In the genomic region with DNA sequence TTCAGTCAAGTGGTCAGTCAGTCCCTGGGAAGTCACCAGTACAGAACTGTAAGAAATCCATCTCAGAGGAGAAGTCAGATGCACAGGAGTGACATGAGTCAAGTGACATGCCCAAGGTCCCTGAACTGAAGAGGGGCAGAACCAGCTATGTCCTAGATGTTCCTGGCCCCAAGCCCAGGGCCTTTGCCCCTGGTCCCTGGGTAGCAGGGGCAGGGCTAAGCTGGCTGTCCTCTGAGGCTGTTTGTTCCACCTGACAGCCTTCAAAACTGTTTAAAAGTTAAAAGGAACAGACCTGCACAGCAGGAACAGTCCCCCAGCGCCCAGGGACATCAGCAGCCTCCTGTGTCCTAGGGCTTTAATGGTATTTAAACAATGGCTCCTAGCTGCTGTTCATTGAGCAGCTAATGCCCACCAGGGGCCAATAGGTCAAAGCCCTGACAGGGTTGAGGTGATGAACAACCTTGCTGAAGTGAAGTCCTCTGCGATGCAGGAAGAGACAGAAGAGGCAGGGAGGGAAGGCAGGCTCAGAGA, we compare ENCODE assay signal across 12 mouse cellular contexts. TPM values are rescaled to one million over a fixed set of nuclear protein-coding genes. Genes with fewer than 3 reads are reported as not detected.
DNase-seq lines count a peak whose midpoint lies in the region; ATAC-seq lines count a peak whose summit lies in the region.
"Had no signal": no experiment of that assay in that cellular context is flagged by ENCODE, and none has a peak within 500 bp of the region (broad histone marks: within the 10 kb centered on the region; RNA-seq: fewer than 3 reads in every experiment).

No protein-coding gene starts in this region.

- no peak for ATAC-seq in midbrain, embryonic 12.5 days (ENCODE audit: low FRiP score, low read depth)
- no peak for ATAC-seq in midbrain, embryonic 14.5 days (ENCODE audit: low FRiP score, low TSS enrichment)
- ATAC-seq in cerebellum, adult (ENCODE audit: insufficient number of reproducible peaks, low FRiP score, low TSS enrichment): no peak
- ATAC-seq: midbrain, embryonic 13.5 days had no signal

- intact Hi-C loops in left cerebral cortex, postnatal 36 days (cut with DNase I): no loop called here

- WGBS in midbrain, embryonic 12.5 days: 7% methylated on average over 2 of the region's 2 CpGs
- WGBS in midbrain, embryonic 14.5 days: 6% methylated on average over 2 of the region's 2 CpGs

- H3K27me3 ChIP-seq in midbrain, embryonic 12.5 days: no peaks in the 10 kb centered on the region
- no peaks in the 10 kb centered on the region for H3K27me3 ChIP-seq in midbrain, embryonic 14.5 days (ENCODE audit: control insufficient read depth, insufficient read depth, low read length)
- H3K27me3 ChIP-seq: midbrain, embryonic 13.5 days had no signal

- no peak overlapping the region for H3K4me3 ChIP-seq in midbrain, embryonic 12.5 days
- H3K4me3 ChIP-seq in midbrain, embryonic 14.5 days (replicated peaks; ENCODE audit: low read depth, low read length): no peak overlapping the region
- H3K4me3 ChIP-seq: heart, embryonic 12.5 days; midbrain, embryonic 13.5 days had no signal

- H3K27ac ChIP-seq in midbrain, embryonic 12.5 days (replicated peaks): 0 out of 2 replicates have a peak overlapping the region, but pooled peaks have one; percentile 25
- H3K27ac ChIP-seq in midbrain, embryonic 14.5 days (replicated peaks; ENCODE audit: low read depth, low read length): no peak overlapping the region
- H3K27ac ChIP-seq: midbrain, embryonic 13.5 days had no signal

- H3K9ac ChIP-seq in midbrain, embryonic 12.5 days (replicated peaks): no peak overlapping the region; the same call in 1 of the 2 replicates
- no peak overlapping the region for H3K9ac ChIP-seq in midbrain, embryonic 14.5 days (replicated peaks; ENCODE audit: low read length)
- H3K9ac ChIP-seq: heart, embryonic 12.5 days; lung, embryonic 14.5 days; midbrain, embryonic 13.5 days had no signal

- H3K9me3 ChIP-seq in midbrain, embryonic 12.5 days: no peaks in the 10 kb centered on the region
- no peaks in the 10 kb centered on the region for H3K9me3 ChIP-seq in midbrain, embryonic 14.5 days (ENCODE audit: control insufficient read depth, low read length)
- H3K9me3 ChIP-seq: heart, embryonic 12.5 days; midbrain, embryonic 13.5 days had no signal

- peak; percentile 53 for DNase-seq in adrenal gland, adult 2 months
- DNase-seq in adrenal gland, postnatal 4 days (ENCODE audit: low spot score in 2 of 2): no peak
- DNase-seq in midbrain, embryonic 14.5 days: no peak
- peak; percentile 86 for DNase-seq in kidney, postnatal 14 days
- peak; percentile 38 for DNase-seq in yolk sac, embryonic 10.5 days (ENCODE audit: low spot score)
- no peak for DNase-seq in left cerebral cortex, postnatal 36 days (ENCODE audit: low spot score in 2 of 2)
- DNase-seq: cerebellum, postnatal 14 days; lung, embryonic 14.5 days had no signal

- no peak overlapping the region for H3K4me2 ChIP-seq in midbrain, embryonic 12.5 days (replicated peaks)
- H3K4me2 ChIP-seq in midbrain, embryonic 14.5 days (ENCODE audit: low read length): no peak overlapping the region
- H3K4me2 ChIP-seq: heart, embryonic 12.5 days; lung, embryonic 14.5 days; midbrain, embryonic 13.5 days had no signal

- H3K4me1 ChIP-seq in midbrain, embryonic 12.5 days: peaks cover 9% of the 10 kb centered on the region; the same call in 1 of the 2 replicates
- no peaks in the 10 kb centered on the region for H3K4me1 ChIP-seq in midbrain, embryonic 14.5 days (ENCODE audit: control insufficient read depth, insufficient read depth, low read length)

- no peaks in the 10 kb centered on the region for H3K36me3 ChIP-seq in midbrain, embryonic 12.5 days
- no peaks in the 10 kb centered on the region for H3K36me3 ChIP-seq in midbrain, embryonic 14.5 days (ENCODE audit: control insufficient read depth, insufficient read depth, low read length)
- H3K36me3 ChIP-seq: heart, embryonic 12.5 days; midbrain, embryonic 13.5 days had no signal

RNA-seq across cellular contexts. Expression of gene Alpl, which starts 22.8 kb away (rescaled TPM):
- total RNA-seq in adrenal gland, adult 2 months (2021): 10 to 100 TPM in 1 of 2 experiments, 1 to 10 TPM in 1; 6.1 to 59.6 TPM
- polyA plus RNA-seq in adrenal gland, adult 2 months (2012; rRNA removed): 4.7 and 7.4 TPM in 2 replicates
- total RNA-seq in adrenal gland, postnatal 4 days (2021): 10 to 100 TPM; 10.1 to 15.9 TPM
- 14.7 and 17.1 TPM in 2 replicates for polyA plus RNA-seq in midbrain, embryonic 12.5 days (2016; fragmentation: Nextera tagmentation; extraction: Ambion mirVana)
- 6.0 and 6.1 TPM in 2 replicates for polyA plus RNA-seq in midbrain, embryonic 14.5 days (2014; fragmentation: Nextera tagmentation; extraction: Ambion mirVana)
- total RNA-seq in left cerebral cortex, postnatal 36 days (2021): 1 to 10 TPM; 6.2 to 7.4 TPM

Comparison
In these comparisons a context has a peak if more than half of its experiments do, and no peak if none do; other contexts are left out.
1. DNase-seq: peak in adrenal gland, adult 2 months (single experiment), kidney, postnatal 14 days (single experiment) and yolk sac, embryonic 10.5 days (single experiment); none in adrenal gland, postnatal 4 days (0 of 2), midbrain, embryonic 14.5 days (single experiment) and left cerebral cortex, postnatal 36 days (0 of 2).